In genomic region chr19:20390455-20390994, GRCm38 (mm10) we compare ENCODE assay signal across 8 mouse cellular contexts. TPM values are rescaled to one million over a fixed set of nuclear protein-coding genes. Genes with fewer than 3 reads are reported as not detected.
DNase-seq lines count a peak whose midpoint lies in the region; ATAC-seq and TF ChIP-seq lines count a peak whose summit lies in the region.

TSS of gene Anxa1 (minus strand) at chr19:20390944.

- H3K4me1 ChIP-seq in thymus, adult 2 months (replicated peaks; ENCODE audit: control insufficient read depth, insufficient read depth, low read length) = no peaks in the 10 kb centered on the region

- TF ChIP-seq CTCF in thymus, adult 2 months (IDR thresholded peaks at IDR 0.05; ENCODE audit: borderline replicate concordance, control insufficient read depth, extremely low read depth, insufficient read depth, low read length, poor library complexity) = no peak
- no peak for TF ChIP-seq CTCF in left cerebral cortex, adult 2 months (IDR thresholded peaks at IDR 0.05)

- no peak within 1 kb of the TSS for H3K4me3 ChIP-seq in thymus, adult 2 months (ENCODE audit: control insufficient read depth, insufficient read depth, low read length)
- no peak within 1 kb of the TSS for H3K4me3 ChIP-seq in left cerebral cortex, adult 2 months

- peak; percentile 6 for DNase-seq in testis, postnatal 14 days (ENCODE audit: low spot score)
- DNase-seq in testis, postnatal 10 days (ENCODE audit: low spot score) = no peak
- peak; percentile 8 to 14 for DNase-seq in gastrocnemius, adult 8-10 months (ENCODE audit: low spot score in 2 of 2)
- DNase-seq in kidney, adult 9 months = peak; percentile 30
- no peak for DNase-seq in left cerebral cortex, adult 8-10 months (ENCODE audit: low spot score in 2 of 2)
- no peak for DNase-seq in thymus, adult 2 months
- DNase-seq in left cerebral cortex, adult 2 months (ENCODE audit: extremely low spot score in 1 of 2, low spot score in 2 of 2) = no peak

- peak; percentile 70 for ATAC-seq in megakaryocyte, adult 5-6 weeks (ENCODE audit: poor library complexity, severe bottlenecking)

- intact Hi-C loops in left cerebral cortex, adult 2 months (cut with DNase I) = no loop called here

- 5% methylated on average over 5 of the region's 5 CpGs for WGBS in thymus, adult 2 months

- H3K27ac ChIP-seq in thymus, adult 2 months (ENCODE audit: control insufficient read depth, insufficient read depth, low read length) = no peak within 1 kb of the TSS
- no peak within 1 kb of the TSS for H3K27ac ChIP-seq in left cerebral cortex, adult 2 months

- H3K36me3 ChIP-seq in thymus, adult 2 months (ENCODE audit: control insufficient read depth, insufficient read depth, low read length) = no peaks in the 10 kb centered on the region

- no peaks in the 10 kb centered on the region for H3K27me3 ChIP-seq in thymus, adult 2 months (ENCODE audit: control insufficient read depth, insufficient read depth, low read length)

- TF ChIP-seq POLR2A in thymus, adult 2 months (IDR thresholded peaks at IDR 0.05; ENCODE audit: control insufficient read depth, extremely low read depth, insufficient read depth, low read length, poor library complexity) = no peak

RNA-seq across cellular contexts. Expression of gene Anxa1, which starts in this region (rescaled TPM):
- 10 to 100 TPM in 3 of 4 experiments, 1 to 10 TPM in 1; 7.9 to 19.3 (median 14.3) TPM for total RNA-seq in gastrocnemius, adult 8-10 months (2022)
- total RNA-seq in megakaryocyte, adult 5-6 weeks (2015) = 1,533 and 1,715 TPM in 2 replicates
- total RNA-seq in megakaryocyte, adult 5-6 weeks (2017) = 1,919 and 2,040 TPM in 2 replicates
- total RNA-seq in left cerebral cortex, adult 8-10 months (2022) = 1 to 10 TPM; 1.5 to 2.4 (median 1.8) TPM
- 4.6 and 7.6 TPM in 2 replicates for polyA plus RNA-seq in thymus, adult 2 months (2012; rRNA removed)
- total RNA-seq in left cerebral cortex, adult 2 months (2021) = 1 to 10 TPM; 1.7 to 2.8 TPM

Comparison
In these comparisons a context has a peak if more than half of its experiments do, and no peak if none do; other contexts are left out.
1. RNA of gene Anxa1 (total RNA-seq): 1,533 to 2,040 TPM in megakaryocyte, adult 5-6 weeks; 7.9 to 19.3 TPM in gastrocnemius, adult 8-10 months, 1.7 to 2.8 TPM in left cerebral cortex, adult 2 months and 1.5 to 2.4 TPM in left cerebral cortex, adult 8-10 months; every median in the first group is over 10 times any median in the second.
2. DNase-seq: peak in testis, postnatal 14 days (single experiment), gastrocnemius, adult 8-10 months (2 of 2) and kidney, adult 9 months (single experiment); none in testis, postnatal 10 days (single experiment), left cerebral cortex, adult 8-10 months (0 of 2), thymus, adult 2 months (single experiment) and left cerebral cortex, adult 2 months (0 of 2).